Comparison of ENCODE assay signal across 24 mouse cellular contexts in the genomic region with DNA sequence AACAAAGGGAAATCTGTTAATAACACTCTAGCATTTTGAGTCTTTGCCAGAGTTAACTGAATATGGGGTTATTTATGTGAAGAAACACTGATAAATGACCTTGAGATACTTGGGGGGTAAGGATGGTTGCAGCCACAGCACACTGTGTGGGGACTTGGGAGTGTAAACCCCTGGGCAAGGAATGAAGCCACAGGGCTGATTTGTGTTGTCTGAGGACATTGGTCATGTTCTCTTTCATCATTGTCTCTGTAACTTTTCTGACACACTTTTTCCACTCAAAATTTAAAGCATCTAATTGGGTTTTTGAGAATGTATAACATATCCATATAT. TPM values are rescaled to one million over a fixed set of nuclear protein-coding genes. Genes with fewer than 3 reads are reported as not detected.
DNase-seq lines count a peak whose midpoint lies in the region; ATAC-seq and TF ChIP-seq lines count a peak whose summit lies in the region.
"Had no signal": no experiment of that assay in that cellular context is flagged by ENCODE, and none has a peak within 500 bp of the region (broad histone marks: within the 10 kb centered on the region; RNA-seq: fewer than 3 reads in every experiment).

No protein-coding gene starts in this region.

- no peak for TF ChIP-seq EP300 in lung, postnatal 0 days (IDR thresholded peaks at IDR 0.05)

- DNase-seq in lung, postnatal 25 days (ENCODE audit: low spot score), result no peak
- DNase-seq in lung, postnatal 0 days (ENCODE audit: low spot score), result peak; percentile 19
- DNase-seq in lung, postnatal 14 days, result no peak
- DNase-seq: adrenal gland, adult 8-10 months; adrenal gland, postnatal 14 days; adrenal gland, postnatal 36 days; B cell, adult 2 months; cerebellum, adult 11-12 months; cerebellum, adult 2 months; cerebellum, adult 9-10 months; cerebellum, postnatal 10 days; cerebellum, postnatal 25 days had no signal

- 0 out of 2 replicates have a peak, but pooled peaks cover 3% of the 10 kb centered on the region for H3K4me1 ChIP-seq in intestine, embryonic 16.5 days (ENCODE audit: control insufficient read depth, insufficient read depth, low read length)
- H3K4me1 ChIP-seq in intestine, postnatal 0 days (replicated peaks; ENCODE audit: control insufficient read depth, insufficient read depth, low read length), result no peaks in the 10 kb centered on the region
- H3K4me1 ChIP-seq in lung, embryonic 15.5 days, result no peaks in the 10 kb centered on the region
- no peaks in the 10 kb centered on the region for H3K4me1 ChIP-seq in lung, postnatal 0 days (ENCODE audit: insufficient read depth, low read depth, low read length)
- H3K4me1 ChIP-seq: embryonic facial prominence, embryonic 12.5 days; forebrain, embryonic 13.5 days; forebrain, embryonic 15.5 days had no signal

- H3K9ac ChIP-seq in intestine, embryonic 16.5 days (ENCODE audit: low read depth, low read length), result no peak overlapping the region
- H3K9ac ChIP-seq in intestine, postnatal 0 days (ENCODE audit: low read depth, low read length), result no peak overlapping the region
- H3K9ac ChIP-seq in lung, embryonic 15.5 days, result no peak overlapping the region
- no peak overlapping the region for H3K9ac ChIP-seq in lung, postnatal 0 days (replicated peaks; ENCODE audit: low read depth)
- H3K9ac ChIP-seq: embryonic facial prominence, embryonic 12.5 days; forebrain, embryonic 13.5 days; forebrain, embryonic 15.5 days had no signal

- H3K27me3 ChIP-seq in intestine, embryonic 16.5 days (replicated peaks; ENCODE audit: control insufficient read depth, insufficient read depth, low read length), result no peaks in the 10 kb centered on the region
- H3K27me3 ChIP-seq in intestine, postnatal 0 days (replicated peaks; ENCODE audit: control insufficient read depth, insufficient read depth, low read length), result no peaks in the 10 kb centered on the region
- no peaks in the 10 kb centered on the region for H3K27me3 ChIP-seq in lung, embryonic 15.5 days
- no peaks in the 10 kb centered on the region for H3K27me3 ChIP-seq in lung, postnatal 0 days (replicated peaks; ENCODE audit: insufficient read depth, low read length)
- H3K27me3 ChIP-seq: CH12.LX; embryonic facial prominence, embryonic 12.5 days; forebrain, embryonic 13.5 days; forebrain, embryonic 15.5 days; Patski had no signal

- TF ChIP-seq CTCF in intestine, postnatal 0 days (IDR thresholded peaks at IDR 0.05; ENCODE audit: low read depth), result no peak
- no peak for TF ChIP-seq CTCF in lung, postnatal 0 days (IDR thresholded peaks at IDR 0.05)

- no peak overlapping the region for H3K27ac ChIP-seq in intestine, embryonic 16.5 days (ENCODE audit: low read length)
- no peak overlapping the region for H3K27ac ChIP-seq in intestine, postnatal 0 days (ENCODE audit: low read depth, low read length)
- H3K27ac ChIP-seq in lung, embryonic 15.5 days, result no peak overlapping the region
- no peak overlapping the region for H3K27ac ChIP-seq in lung, postnatal 0 days (ENCODE audit: low read length)
- H3K27ac ChIP-seq: embryonic facial prominence, embryonic 10.5 days; embryonic facial prominence, embryonic 12.5 days; forebrain, embryonic 13.5 days; forebrain, embryonic 15.5 days had no signal

- H3K9me3 ChIP-seq in intestine, embryonic 16.5 days (ENCODE audit: control insufficient read depth, low read length), result no peaks in the 10 kb centered on the region
- no peaks in the 10 kb centered on the region for H3K9me3 ChIP-seq in intestine, postnatal 0 days (ENCODE audit: control insufficient read depth)
- no peaks in the 10 kb centered on the region for H3K9me3 ChIP-seq in lung, embryonic 15.5 days
- H3K9me3 ChIP-seq in lung, postnatal 0 days (ENCODE audit: low read length), result no peaks in the 10 kb centered on the region
- H3K9me3 ChIP-seq: embryonic facial prominence, embryonic 10.5 days; embryonic facial prominence, embryonic 12.5 days; forebrain, embryonic 13.5 days; forebrain, embryonic 15.5 days; G1E had no signal

- ATAC-seq in intestine, embryonic 16.5 days, result peak; percentile 46
- ATAC-seq in intestine, postnatal 0 days, result no peak
- peak; percentile 82 for ATAC-seq in lung, embryonic 15.5 days (ENCODE audit: borderline replicate concordance, extremely low read depth, low FRiP score, low TSS enrichment)
- ATAC-seq in lung, postnatal 0 days, result no peak; the same call in 1 of the 2 replicates
- ATAC-seq: activated CD4-positive, CD25-positive, alpha-beta regulatory T cell, adult 4 months; CD4-positive, CD25-positive, alpha-beta regulatory T cell, adult 4 months; forebrain, embryonic 13.5 days; forebrain, embryonic 15.5 days; Patski had no signal

- no peak overlapping the region for H3K4me2 ChIP-seq in intestine, embryonic 16.5 days (ENCODE audit: low read depth, low read length)
- no peak overlapping the region for H3K4me2 ChIP-seq in intestine, postnatal 0 days (replicated peaks; ENCODE audit: low read depth)
- H3K4me2 ChIP-seq in lung, embryonic 15.5 days, result no peak overlapping the region
- H3K4me2 ChIP-seq in lung, postnatal 0 days (replicated peaks; ENCODE audit: low read depth, low read length), result no peak overlapping the region
- H3K4me2 ChIP-seq: embryonic facial prominence, embryonic 12.5 days; forebrain, embryonic 13.5 days; forebrain, embryonic 15.5 days had no signal

- H3K4me3 ChIP-seq in intestine, embryonic 16.5 days (ENCODE audit: low read length), result no peak overlapping the region
- H3K4me3 ChIP-seq in intestine, postnatal 0 days (ENCODE audit: low read depth, low read length), result no peak overlapping the region
- no peak overlapping the region for H3K4me3 ChIP-seq in lung, embryonic 15.5 days
- no peak overlapping the region for H3K4me3 ChIP-seq in lung, postnatal 0 days (ENCODE audit: low read depth, low read length)
- H3K4me3 ChIP-seq: embryonic facial prominence, embryonic 10.5 days; embryonic facial prominence, embryonic 12.5 days; forebrain, embryonic 13.5 days; forebrain, embryonic 15.5 days had no signal

- H3K36me3 ChIP-seq in intestine, embryonic 16.5 days (ENCODE audit: control insufficient read depth, insufficient read depth, low read length), result no peaks in the 10 kb centered on the region
- no peaks in the 10 kb centered on the region for H3K36me3 ChIP-seq in intestine, postnatal 0 days (ENCODE audit: control insufficient read depth, insufficient read depth)
- H3K36me3 ChIP-seq in lung, embryonic 15.5 days, result no peaks in the 10 kb centered on the region
- no peaks in the 10 kb centered on the region for H3K36me3 ChIP-seq in lung, postnatal 0 days (ENCODE audit: insufficient read depth, low read length)
- H3K36me3 ChIP-seq: embryonic facial prominence, embryonic 10.5 days; embryonic facial prominence, embryonic 12.5 days; forebrain, embryonic 15.5 days; G1E had no signal

RNA-seq across cellular contexts. Expression of a gene that starts 38.7 kb away (rescaled TPM):
- polyA plus RNA-seq in intestine, embryonic 16.5 days (2015; fragmentation: Nextera tagmentation; extraction: Ambion mirVana), result 12.9 and 14.1 TPM in 2 replicates
- 8.6 and 8.7 TPM in 2 replicates for polyA plus RNA-seq in intestine, postnatal 0 days (2015; fragmentation: Nextera tagmentation; extraction: Ambion mirVana)
- 10.7 and 13.1 TPM in 2 replicates for polyA plus RNA-seq in lung, embryonic 15.5 days (2015; fragmentation: Nextera tagmentation; extraction: Ambion mirVana)
- polyA plus RNA-seq in lung, postnatal 0 days (2015; fragmentation: Nextera tagmentation; extraction: Ambion mirVana), result 10.3 and 14.3 TPM in 2 replicates

Comparison
In these comparisons a context has a peak if more than half of its experiments do, and no peak if none do; other contexts are left out.
1. ATAC-seq: peak in intestine, embryonic 16.5 days (single experiment) and lung, embryonic 15.5 days (single experiment); none in intestine, postnatal 0 days (single experiment) and lung, postnatal 0 days (single experiment).